Mouse (Mus musculus): ENCODE data around the gene Pax2. TPM values are rescaled to one million over a fixed set of nuclear protein-coding genes. Genes with fewer than 3 reads are reported as not detected.
A peak's percentile ranks its signal among the peaks of the same experiment; 100 is the strongest.

Pax2 gene
- total RNA-seq, 2 experiments from 2014 or later: 0.11 to 0.16 TPM

GRCm38 (mm10) chr19:44746541-44747024 is 9.3 kb upstream of the Pax2 start:
- intact Hi-C loops (cut with DNase I): loop anchor here (5.0 kb wide), 1 partner anchor 1134 kb away; the partner anchor contains the start of gene Nkx2-3
- no peak for DNase-seq (ENCODE audit: low spot score in 2 of 2)

DNA sequence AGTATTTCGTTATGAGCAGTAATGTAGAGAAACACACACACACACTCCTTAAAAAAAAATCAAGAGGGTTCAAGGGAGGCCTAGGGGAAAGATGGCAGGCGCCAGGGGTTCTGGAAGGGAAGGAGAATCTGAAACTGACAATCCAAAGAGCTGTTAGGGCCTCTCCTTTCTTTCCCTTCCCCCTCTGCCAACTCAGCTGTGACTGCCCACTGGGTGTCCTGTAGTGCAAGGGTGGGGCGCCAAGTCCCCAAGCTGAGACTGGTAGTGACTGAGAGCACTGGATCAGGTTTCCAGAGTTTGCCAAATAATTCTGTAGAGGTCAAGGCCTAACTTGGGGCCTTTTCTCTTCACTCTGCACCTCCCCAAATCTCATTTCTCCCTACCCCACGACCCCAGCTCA is 8.4 kb upstream of the Pax2 start:
- no peak for DNase-seq (ENCODE audit: low spot score in 2 of 2)
- intact Hi-C loops (cut with DNase I): loop anchor here (5.0 kb wide), 1 partner anchor 1135 kb away; the partner anchor contains the start of gene Nkx2-3

- intact Hi-C loops (cut with DNase I): loop anchor here (5.0 kb wide), 1 partner anchor 1136 kb away; the partner anchor contains the start of gene Nkx2-3
Measured at GRCm38 (mm10) chr19:44748271-44748670, 7.6 kb upstream of the Pax2 start.

GRCm38 (mm10) chr19:44749061-44749990 is 6.5 kb upstream of the Pax2 start:
- intact Hi-C loops (cut with DNase I): loop anchor here (5.0 kb wide), 1 partner anchor 1137 kb away; the partner anchor contains the start of gene Nkx2-3
- no peak for DNase-seq (ENCODE audit: low spot score in 2 of 2)

More at GRCm38 (mm10) chr19:44748271-44748670, 7.6 kb upstream of the Pax2 start:
- DNase-seq (ENCODE audit: low spot score in 2 of 2): no peak

GRCm38 (mm10) chr19:44750051-44751041 is 5.5 kb upstream of the Pax2 start:
- DNase-seq (ENCODE audit: low spot score in 2 of 2): no peak
- intact Hi-C loops (cut with DNase I): loop anchor here (5.0 to 10.0 kb wide), 2 partner anchors 324 to 397 kb away; partner anchors contain the start of gene Kazald1

- intact Hi-C loops (cut with DNase I): loop anchor here (5.0 to 10.0 kb wide), 2 partner anchors 324 to 396 kb away; partner anchors contain the start of gene Kazald1
- DNase-seq (ENCODE audit: low spot score in 2 of 2): no peak
Measured at GRCm38 (mm10) chr19:44751042-44751441, 4.8 kb upstream of the Pax2 start.

DNA sequence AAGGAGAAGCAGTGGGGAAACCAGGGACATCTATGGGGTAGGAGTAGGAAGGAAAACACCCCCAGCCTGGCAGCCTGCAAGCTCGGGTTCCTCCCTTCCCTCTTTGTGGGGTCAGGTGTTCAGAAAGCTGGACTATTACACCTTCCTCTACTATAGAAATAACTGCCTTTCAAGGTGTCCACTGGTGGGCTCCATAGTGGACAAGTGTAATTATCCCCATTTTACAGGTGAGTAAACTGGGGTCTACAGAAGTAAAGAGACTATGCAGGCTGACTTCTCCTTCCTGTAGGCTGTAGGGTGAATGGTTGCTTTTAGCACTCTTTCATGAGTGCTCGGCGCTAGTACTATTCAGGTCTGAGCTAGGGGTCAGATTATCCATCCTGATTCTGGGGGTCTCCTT is 4.3 kb upstream of the Pax2 start:
- intact Hi-C loops (cut with DNase I): loop anchor here (5.0 to 10.0 kb wide), 2 partner anchors 323 to 396 kb away; partner anchors contain the start of gene Kazald1
- DNase-seq (ENCODE audit: low spot score in 2 of 2): no peak

DNA sequence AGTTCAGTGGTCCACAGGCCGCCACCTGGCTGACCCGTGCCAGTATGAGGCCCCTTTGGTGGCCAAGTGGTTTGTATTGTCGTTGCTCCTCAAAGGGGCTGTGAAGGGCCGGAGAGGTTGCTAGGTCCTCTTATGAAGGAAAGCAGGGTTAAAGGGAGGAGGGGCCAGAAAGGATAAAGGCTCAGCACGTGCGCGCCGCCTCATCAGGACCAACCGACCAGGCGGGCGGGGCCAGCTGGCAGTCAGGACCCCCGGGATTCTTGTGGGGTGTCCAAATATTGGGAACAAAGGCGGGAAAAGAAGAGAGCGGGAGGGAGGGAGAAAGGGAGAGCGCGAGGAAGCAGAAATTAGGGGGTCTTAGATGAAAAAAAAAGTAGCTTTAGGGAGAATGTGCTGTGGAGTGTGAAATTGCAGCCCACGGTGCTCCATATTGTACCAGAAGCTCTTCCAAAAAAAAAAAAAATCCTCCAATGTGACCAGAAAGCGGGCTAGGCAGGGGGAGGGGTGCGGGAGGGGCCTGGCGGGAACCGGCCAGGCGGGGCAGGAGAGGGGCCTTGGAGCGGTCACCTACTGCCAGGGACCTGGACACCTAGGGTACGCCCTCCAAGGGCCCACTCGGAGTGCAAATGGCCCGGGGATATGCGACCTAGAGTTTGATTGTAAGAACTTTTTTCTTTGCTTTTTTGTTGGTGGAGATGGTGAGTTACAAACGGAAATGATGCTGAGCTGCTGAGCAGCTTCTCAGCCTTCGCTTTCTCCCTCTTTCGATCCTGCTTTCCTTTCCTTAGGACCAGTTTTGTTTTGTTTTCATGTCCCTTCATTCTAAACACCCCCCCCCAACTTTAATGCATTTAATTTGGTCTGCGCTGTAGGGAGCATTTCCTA is 3.5 kb upstream of the Pax2 start:
- intact Hi-C loops (cut with DNase I): loop anchor here (5.0 to 10.0 kb wide), 2 partner anchors 323 to 395 kb away; partner anchors contain the start of gene Kazald1
- no peak for DNase-seq (ENCODE audit: low spot score in 2 of 2)

DNA sequence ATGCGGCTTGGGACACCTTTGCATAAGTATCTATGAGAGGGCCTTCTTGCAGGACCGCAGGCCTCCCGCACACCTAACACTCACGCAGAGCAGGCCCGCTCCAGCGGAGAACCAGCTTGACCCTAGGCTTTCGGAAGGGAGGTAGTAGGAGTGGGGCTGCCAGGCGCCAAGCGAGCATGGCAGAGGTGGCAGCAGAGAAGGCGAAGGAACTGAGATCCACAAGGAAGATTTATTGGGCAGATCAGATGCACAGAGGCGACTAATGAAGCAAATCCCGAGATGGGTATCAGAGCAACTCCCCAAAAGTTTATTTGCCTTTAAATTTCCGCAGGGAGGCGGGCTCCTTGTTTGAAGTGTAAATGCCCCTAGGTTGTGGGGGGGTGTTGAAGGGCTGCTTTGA is 2.5 kb upstream of the Pax2 start:
- DNase-seq (ENCODE audit: low spot score in 2 of 2): no peak
- intact Hi-C loops (cut with DNase I): loop anchor here (5.0 to 10.0 kb wide), 2 partner anchors 321 to 394 kb away; partner anchors contain the start of gene Kazald1

GRCm38 (mm10) chr19:44754461-44755377 is 1.1 kb upstream of the Pax2 start:
- intact Hi-C loops (cut with DNase I): loop anchor here (1.0 to 10.0 kb wide), 5 partner anchors 83 to 393 kb away; partner anchors contain the start of gene Kazald1
- DNase-seq (ENCODE audit: low spot score in 2 of 2): peak; percentile 32 to 39

DNA sequence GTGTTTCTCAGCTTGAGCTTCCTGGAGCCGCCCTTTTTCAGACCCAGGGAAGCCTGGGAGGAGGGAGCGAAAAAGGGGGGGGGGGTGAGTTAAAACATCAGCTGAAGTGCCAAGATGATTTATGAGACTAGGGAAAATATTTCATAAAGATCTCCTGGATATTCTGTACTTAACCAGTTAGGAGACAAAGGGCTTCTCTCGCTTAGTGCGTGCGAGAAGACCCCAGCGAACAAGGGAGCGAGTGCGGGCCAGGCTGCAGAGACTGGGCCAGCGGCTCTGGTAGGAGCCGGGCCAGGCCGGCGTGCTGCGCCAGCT is 510 bp upstream of the Pax2 start:
- DNase-seq (ENCODE audit: low spot score in 2 of 2): no peak
- intact Hi-C loops (cut with DNase I): loop anchor here (5.0 to 10.0 kb wide), 3 partner anchors 82 to 319 kb away; partner anchors contain the start of gene Kazald1

GRCm38 (mm10) chr19:44756421-44757230 is 781 bp downstream of the Pax2 start:
- intact Hi-C loops (cut with DNase I): loop anchor here (2.0 to 10.0 kb wide), 4 partner anchors 81 to 486 kb away; partner anchors contain the start of gene Kazald1
- DNase-seq (ENCODE audit: low spot score in 2 of 2): no peak

- no peak for DNase-seq (ENCODE audit: low spot score in 2 of 2)
- intact Hi-C loops (cut with DNase I): loop anchor here (2.0 to 10.0 kb wide), 4 partner anchors 80 to 485 kb away; partner anchors contain the start of gene Kazald1
Measured at GRCm38 (mm10) chr19:44757231-44757871, 1.5 kb downstream of the Pax2 start.

DNA sequence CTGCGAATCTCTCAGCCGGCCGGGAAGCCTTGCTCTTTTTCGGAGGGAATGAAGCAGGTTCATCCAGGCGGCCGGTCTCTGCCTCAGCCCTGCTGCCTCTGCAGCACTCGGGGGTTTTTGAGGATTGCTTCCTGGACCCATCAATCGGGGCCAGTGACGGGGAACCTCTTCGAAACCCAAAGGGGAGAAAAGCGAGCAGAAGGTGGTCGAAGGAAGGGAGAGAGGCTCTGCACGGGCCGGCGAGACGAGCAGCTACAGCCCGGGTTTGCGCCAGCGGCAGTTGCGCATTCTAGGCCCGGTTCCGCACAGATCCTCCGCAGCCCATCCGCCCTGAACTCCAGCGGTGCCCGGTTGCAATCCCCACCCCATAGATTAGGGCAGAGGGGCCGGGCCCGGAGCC is 3.0 kb downstream of the Pax2 start:
- DNase-seq (ENCODE audit: low spot score in 2 of 2): no peak
- intact Hi-C loops (cut with DNase I): loop anchor here (5.0 to 10.0 kb wide), 3 partner anchors 78 to 316 kb away; partner anchors contain the start of gene Kazald1

DNA sequence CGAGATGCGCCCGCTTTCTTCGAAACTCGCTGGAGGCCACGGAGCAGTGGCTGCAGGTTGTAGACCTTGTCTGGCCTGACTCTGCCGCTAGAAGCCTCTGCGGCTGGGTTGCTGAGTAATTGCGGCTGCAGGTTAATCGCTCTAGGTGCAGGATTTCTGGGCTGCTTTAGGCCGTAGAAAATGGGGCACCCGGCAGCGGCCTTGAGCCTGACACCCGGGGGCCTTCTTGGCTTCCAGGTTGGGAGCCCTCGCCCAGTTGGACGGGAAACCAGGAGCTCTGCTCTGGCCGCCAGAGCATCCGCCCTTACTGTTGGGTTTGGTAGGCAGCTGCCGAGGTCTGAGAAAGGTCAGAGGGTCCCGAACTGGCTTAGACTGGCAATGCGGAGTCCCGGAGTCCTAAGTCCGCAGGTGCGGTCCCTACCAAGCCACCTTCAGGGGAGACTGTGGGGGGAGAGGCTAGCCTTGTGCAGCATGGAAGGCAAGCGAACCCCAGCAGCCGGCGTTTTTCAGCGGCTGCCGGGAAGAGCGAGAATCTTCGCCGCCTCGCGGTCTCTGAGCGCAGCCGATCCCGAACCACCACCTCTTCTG is 3.8 kb downstream of the Pax2 start:
- intact Hi-C loops (cut with DNase I): loop anchor here (5.0 to 10.0 kb wide), 3 partner anchors 78 to 315 kb away; partner anchors contain the start of gene Kazald1
- DNase-seq (ENCODE audit: low spot score in 2 of 2): no peak
